Mouse (Mus musculus): ENCODE results near the gene Pde7b. TPM values are rescaled to one million over a fixed set of nuclear protein-coding genes. Genes with fewer than 3 reads are reported as not detected.

Gene Pde7b
- 2.8 and 5.1 TPM in 2 replicates for total RNA-seq (2017)

GRCm38 (mm10) chr10:20724906-20725305 lies at the start of gene Pde7b:
Gene Pde7b, minus strand, starts transcription at chr10:20725078.
- ATAC-seq (replicated peaks in 1 of 2; ENCODE audit: insufficient read depth in 1 of 2, low FRiP score in 2 of 2, low TSS enrichment in 1 of 2, low read depth in 1 of 2, poor library complexity in 2 of 2, severe bottlenecking in 2 of 2), result peak; percentile 96

- ATAC-seq (replicated peaks in 1 of 2; ENCODE audit: insufficient read depth in 1 of 2, low FRiP score in 2 of 2, low TSS enrichment in 1 of 2, low read depth in 1 of 2, poor library complexity in 2 of 2, severe bottlenecking in 2 of 2), result no peak
These were observed 47.2 kb upstream of the Pde7b start for GRCm38 (mm10) chr10:20772056-20772455.

GRCm38 (mm10) chr10:20770418-20770888 lies 45.6 kb upstream of the Pde7b start:
- no peak for ATAC-seq (replicated peaks in 1 of 2; ENCODE audit: insufficient read depth in 1 of 2, low FRiP score in 2 of 2, low TSS enrichment in 1 of 2, low read depth in 1 of 2, poor library complexity in 2 of 2, severe bottlenecking in 2 of 2)

- ATAC-seq (replicated peaks in 1 of 2; ENCODE audit: insufficient read depth in 1 of 2, low FRiP score in 2 of 2, low TSS enrichment in 1 of 2, low read depth in 1 of 2, poor library complexity in 2 of 2, severe bottlenecking in 2 of 2), result no peak
These were observed 44.9 kb upstream of the Pde7b start for GRCm38 (mm10) chr10:20769557-20770417.

GRCm38 (mm10) chr10:20764352-20764751 lies 39.5 kb upstream of the Pde7b start:
- ATAC-seq (replicated peaks in 1 of 2; ENCODE audit: insufficient read depth in 1 of 2, low FRiP score in 2 of 2, low TSS enrichment in 1 of 2, low read depth in 1 of 2, poor library complexity in 2 of 2, severe bottlenecking in 2 of 2), result no peak

- ATAC-seq (replicated peaks in 1 of 2; ENCODE audit: insufficient read depth in 1 of 2, low FRiP score in 2 of 2, low TSS enrichment in 1 of 2, low read depth in 1 of 2, poor library complexity in 2 of 2, severe bottlenecking in 2 of 2), result 0 out of 4 replicates have a peak, but pooled peaks of 1 of the 2 experiments have one; percentile 36
These were observed 34.1 kb upstream of the Pde7b start for GRCm38 (mm10) chr10:20758939-20759338.

GRCm38 (mm10) chr10:20758259-20758658 lies 33.4 kb upstream of the Pde7b start:
- no peak for ATAC-seq (replicated peaks in 1 of 2; ENCODE audit: insufficient read depth in 1 of 2, low FRiP score in 2 of 2, low TSS enrichment in 1 of 2, low read depth in 1 of 2, poor library complexity in 2 of 2, severe bottlenecking in 2 of 2)

- no peak; a peak in 1 of 4 replicates for ATAC-seq (replicated peaks in 1 of 2; ENCODE audit: insufficient read depth in 1 of 2, low FRiP score in 2 of 2, low TSS enrichment in 1 of 2, low read depth in 1 of 2, poor library complexity in 2 of 2, severe bottlenecking in 2 of 2)
These were observed 31.3 kb upstream of the Pde7b start for GRCm38 (mm10) chr10:20756219-20756618.

GRCm38 (mm10) chr10:20752883-20753282 lies 28.0 kb upstream of the Pde7b start:
- peak; percentile 39 to 59; a peak in 2 of 4 replicates for ATAC-seq (replicated peaks in 1 of 2; ENCODE audit: insufficient read depth in 1 of 2, low FRiP score in 2 of 2, low TSS enrichment in 1 of 2, low read depth in 1 of 2, poor library complexity in 2 of 2, severe bottlenecking in 2 of 2)

- ATAC-seq (replicated peaks in 1 of 2; ENCODE audit: insufficient read depth in 1 of 2, low FRiP score in 2 of 2, low TSS enrichment in 1 of 2, low read depth in 1 of 2, poor library complexity in 2 of 2, severe bottlenecking in 2 of 2), result no peak
These were observed 25.9 kb upstream of the Pde7b start for GRCm38 (mm10) chr10:20750642-20751251.

GRCm38 (mm10) chr10:20748938-20749337 lies 24.1 kb upstream of the Pde7b start:
- ATAC-seq (replicated peaks in 1 of 2; ENCODE audit: insufficient read depth in 1 of 2, low FRiP score in 2 of 2, low TSS enrichment in 1 of 2, low read depth in 1 of 2, poor library complexity in 2 of 2, severe bottlenecking in 2 of 2), result no peak

- no peak for ATAC-seq (replicated peaks in 1 of 2; ENCODE audit: insufficient read depth in 1 of 2, low FRiP score in 2 of 2, low TSS enrichment in 1 of 2, low read depth in 1 of 2, poor library complexity in 2 of 2, severe bottlenecking in 2 of 2)
These were observed 22.4 kb upstream of the Pde7b start for GRCm38 (mm10) chr10:20747229-20747628.

GRCm38 (mm10) chr10:20739801-20740200 lies 14.9 kb upstream of the Pde7b start:
- ATAC-seq (replicated peaks in 1 of 2; ENCODE audit: insufficient read depth in 1 of 2, low FRiP score in 2 of 2, low TSS enrichment in 1 of 2, low read depth in 1 of 2, poor library complexity in 2 of 2, severe bottlenecking in 2 of 2), result no peak

- peak; percentile 62 to 77 for ATAC-seq (replicated peaks in 1 of 2; ENCODE audit: insufficient read depth in 1 of 2, low FRiP score in 2 of 2, low TSS enrichment in 1 of 2, low read depth in 1 of 2, poor library complexity in 2 of 2, severe bottlenecking in 2 of 2)
These were observed 12.3 kb upstream of the Pde7b start for GRCm38 (mm10) chr10:20737146-20737545.

- ATAC-seq (replicated peaks in 1 of 2; ENCODE audit: insufficient read depth in 1 of 2, low FRiP score in 2 of 2, low TSS enrichment in 1 of 2, low read depth in 1 of 2, poor library complexity in 2 of 2, severe bottlenecking in 2 of 2), result no peak
These were observed 11.0 kb upstream of the Pde7b start for GRCm38 (mm10) chr10:20735775-20736449.

GRCm38 (mm10) chr10:20733576-20733975 lies 8.7 kb upstream of the Pde7b start:
- ATAC-seq (replicated peaks in 1 of 2; ENCODE audit: insufficient read depth in 1 of 2, low FRiP score in 2 of 2, low TSS enrichment in 1 of 2, low read depth in 1 of 2, poor library complexity in 2 of 2, severe bottlenecking in 2 of 2), result no peak

- no peak for ATAC-seq (replicated peaks in 1 of 2; ENCODE audit: insufficient read depth in 1 of 2, low FRiP score in 2 of 2, low TSS enrichment in 1 of 2, low read depth in 1 of 2, poor library complexity in 2 of 2, severe bottlenecking in 2 of 2)
These were observed 7.3 kb upstream of the Pde7b start for GRCm38 (mm10) chr10:20732180-20732579.

GRCm38 (mm10) chr10:20730034-20730433 lies 5.2 kb upstream of the Pde7b start:
- ATAC-seq (replicated peaks in 1 of 2; ENCODE audit: insufficient read depth in 1 of 2, low FRiP score in 2 of 2, low TSS enrichment in 1 of 2, low read depth in 1 of 2, poor library complexity in 2 of 2, severe bottlenecking in 2 of 2), result no peak
